Mouse (Mus musculus) brown adipose tissue, adult 24 weeks (tissue): ENCODE results near the gene Glt1d1. TPM values are rescaled to one million over a fixed set of nuclear protein-coding genes. Genes with fewer than 3 reads are reported as not detected.

Experiments used
- H3K27ac ChIP-seq: fragments of 200-500 bp; replicated peaks from 2 replicates; pipeline ENCODE4 v1.5.1; 2012; ENCODE audit warnings: low read depth, mild to moderate bottlenecking, low read length
- H3K4me1 ChIP-seq: fragments of 200-500 bp; 2 replicates; pipeline ENCODE4 v1.6.1; 2012; ENCODE audit warnings: low read length, mixed read lengths; ENCODE audit not compliant: control insufficient read depth, insufficient read depth, insufficient read length
- H3K4me3 ChIP-seq: fragments of 200-500 bp; 2 replicates; pipeline ENCODE4 v1.5.1; 2012; ENCODE audit warnings: low read depth, mild to moderate bottlenecking, low read length, moderate library complexity; ENCODE audit not compliant: insufficient read depth
- polyA plus RNA-seq: library from polyadenylated mRNA; stranded (reverse); fragments of >200 nt; gene quantifications from 2 replicates; pipeline ENCODE4 v1.2.4, GENCODE M21; 2012; ENCODE audit not compliant: missing spikeins, insufficient read depth, insufficient read length

Gene Glt1d1
- polyA plus RNA-seq, 1 experiment = not detected

DNA sequence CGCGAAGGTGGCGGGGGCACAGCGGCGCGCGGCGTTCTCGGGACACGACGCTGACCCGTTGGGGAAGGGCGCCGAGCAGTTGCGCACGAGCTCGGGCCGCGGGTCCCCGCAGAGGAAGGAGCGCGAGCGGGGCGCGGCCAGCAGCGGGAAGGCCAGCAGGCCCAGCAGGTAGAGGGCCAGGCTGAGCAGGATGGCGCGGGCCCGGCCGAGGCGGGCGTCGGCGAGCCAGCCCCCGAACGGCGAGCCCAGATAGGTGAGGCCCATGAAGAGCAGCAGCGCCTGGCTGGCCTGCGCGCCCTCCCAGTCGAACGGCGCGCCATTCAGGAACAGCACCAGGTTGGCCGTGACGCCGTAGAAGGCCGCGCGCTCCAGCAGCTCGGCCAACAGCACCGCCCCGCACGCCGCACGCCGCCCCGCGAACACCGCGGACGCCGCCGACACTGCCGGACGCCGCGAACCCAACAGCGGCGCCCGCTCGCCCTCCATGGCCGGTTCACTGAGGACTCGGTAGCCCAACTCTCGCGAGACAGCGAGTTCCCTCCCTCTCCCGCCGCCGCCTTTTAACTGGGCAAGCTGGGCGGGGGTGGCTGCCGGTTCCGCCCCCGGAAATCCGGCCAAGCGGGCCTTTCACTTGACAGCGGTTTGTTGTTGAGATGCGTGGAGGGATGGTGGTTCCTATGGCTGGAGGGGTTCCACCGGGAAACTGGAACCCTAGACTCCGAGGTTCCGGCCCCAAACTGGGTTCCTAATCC lies 15.0 kb upstream of the Glt1d1 start:
- Histone ChIP-seq H3K4me3 (peak overlapping the region; percentile 78), H3K27ac (peak overlapping the region; percentile 67), H3K4me1 (peaks cover 20% of the 10 kb centered on the region)

DNA sequence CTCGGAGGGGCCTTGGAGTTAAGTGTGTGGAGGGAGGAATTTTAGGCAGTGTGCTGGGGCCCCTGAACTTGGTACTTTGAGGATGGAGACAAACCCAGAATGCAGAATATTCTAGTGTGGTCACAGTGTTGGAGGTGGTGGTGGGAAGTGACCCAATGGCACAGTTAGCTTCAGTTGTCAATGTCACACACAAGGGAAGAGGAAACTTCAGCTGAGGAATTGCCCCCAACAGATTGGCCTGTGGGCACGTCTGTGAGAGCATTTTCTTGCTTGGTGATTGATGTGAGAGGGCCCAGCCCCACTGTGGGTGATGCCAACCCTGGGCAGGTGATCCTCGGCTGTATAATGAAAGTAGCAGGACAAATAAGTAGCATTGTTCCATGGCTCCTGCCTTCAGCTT lies 13.2 kb upstream of the Glt1d1 start:
- Histone ChIP-seq H3K4me1 (peaks cover 15% of the 10 kb centered on the region), H3K27ac (no peak overlapping the region), H3K4me3 (no peak overlapping the region)

DNA sequence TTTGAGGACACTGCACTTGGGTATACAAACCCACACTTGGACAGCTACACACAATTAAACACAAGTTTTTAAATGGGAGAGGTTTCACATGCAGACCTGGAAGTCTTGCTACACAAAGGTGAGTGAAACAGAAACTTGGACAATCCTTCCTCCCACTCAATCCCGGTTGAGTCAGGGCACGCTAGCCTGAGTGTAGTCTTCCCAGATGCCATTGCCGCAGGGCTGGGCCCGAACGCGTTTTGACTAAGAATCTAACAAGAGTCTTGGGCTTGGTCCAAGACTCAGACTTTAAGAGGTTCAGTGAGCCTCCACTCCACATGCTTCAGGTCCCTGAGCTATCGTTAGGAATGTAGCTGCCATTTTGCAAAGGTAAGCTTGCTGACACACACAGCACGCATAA lies 11.7 kb upstream of the Glt1d1 start:
- no peak overlapping the region for H3K4me3 ChIP-seq
- H3K27ac ChIP-seq = no peak overlapping the region
- peaks cover 10% of the 10 kb centered on the region for H3K4me1 ChIP-seq

- Histone ChIP-seq H3K4me1 (peaks cover 3% of the 10 kb centered on the region; the same call in 1 of the 2 replicates), H3K27ac (no peak overlapping the region), H3K4me3 (no peak overlapping the region)
These were observed 11.0 kb upstream of the Glt1d1 start for GRCm38 (mm10) chr5:127621108-127621507.

GRCm38 (mm10) chr5:127624427-127625213 lies 7.4 kb upstream of the Glt1d1 start:
- Histone ChIP-seq H3K27ac (no peak overlapping the region), H3K4me3 (no peak overlapping the region), H3K4me1 (no peaks in the 10 kb centered on the region)

GRCm38 (mm10) chr5:127627242-127627641 lies 4.8 kb upstream of the Glt1d1 start:
- no peak overlapping the region for H3K4me3 ChIP-seq
- H3K4me1 ChIP-seq = no peaks in the 10 kb centered on the region
- no peak overlapping the region for H3K27ac ChIP-seq

GRCm38 (mm10) chr5:127631671-127632070 lies 391 bp upstream of the Glt1d1 start:
- Histone ChIP-seq H3K4me3 (no peak overlapping the region), H3K27ac (no peak overlapping the region), H3K4me1 (no peaks in the 10 kb centered on the region)

GRCm38 (mm10) chr5:127633188-127633587 lies 1.1 kb downstream of the Glt1d1 start:
- H3K4me3 ChIP-seq = no peak overlapping the region
- H3K27ac ChIP-seq = no peak overlapping the region
- no peaks in the 10 kb centered on the region for H3K4me1 ChIP-seq

DNA sequence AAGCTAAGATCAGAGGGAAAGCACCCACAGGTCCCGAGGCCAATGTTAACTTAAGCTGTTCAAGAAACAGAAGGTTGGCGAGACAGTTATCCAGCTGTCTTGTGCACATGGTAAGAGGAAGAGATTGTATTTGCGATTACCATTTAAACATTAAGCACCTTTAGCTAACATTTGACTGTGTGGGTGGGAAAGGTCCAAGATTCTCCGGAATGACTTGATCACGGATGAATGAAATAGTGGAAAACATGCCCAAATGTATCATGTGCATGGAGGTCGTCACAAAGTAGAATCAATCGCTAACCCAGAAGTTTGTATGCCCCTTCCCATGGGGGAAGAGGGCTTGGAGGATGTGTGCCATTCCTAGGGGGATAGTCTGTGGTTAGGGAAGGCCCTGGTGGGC lies 1.6 kb downstream of the Glt1d1 start:
- Histone ChIP-seq H3K4me1 (no peaks in the 10 kb centered on the region), H3K27ac (no peak overlapping the region), H3K4me3 (no peak overlapping the region)

- H3K4me1 ChIP-seq = no peaks in the 10 kb centered on the region
- H3K27ac ChIP-seq = no peak overlapping the region
- H3K4me3 ChIP-seq = no peak overlapping the region
These were observed 5.6 kb downstream of the Glt1d1 start for GRCm38 (mm10) chr5:127637622-127638021.

DNA sequence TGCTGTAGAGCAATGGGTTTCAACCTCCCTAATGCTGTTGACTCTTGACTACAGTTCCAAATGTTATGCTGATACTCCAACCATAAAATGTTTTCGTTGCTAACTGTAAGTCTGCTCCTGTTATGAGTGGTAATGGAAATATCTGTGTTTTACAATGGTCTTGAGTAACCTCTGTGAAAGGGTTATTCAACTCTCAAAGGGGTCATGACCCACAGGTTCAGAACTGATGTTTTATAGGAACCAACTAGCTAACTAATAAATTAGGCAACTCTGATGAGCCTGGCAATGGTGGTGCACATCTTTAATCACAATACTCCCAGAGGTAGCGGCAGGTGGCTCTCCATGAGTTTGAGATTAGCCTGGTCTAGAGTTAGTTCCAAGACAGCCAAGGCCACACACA lies 6.1 kb downstream of the Glt1d1 start:
- Histone ChIP-seq H3K4me1 (no peaks in the 10 kb centered on the region), H3K4me3 (no peak overlapping the region), H3K27ac (no peak overlapping the region)

GRCm38 (mm10) chr5:127639067-127639605 lies 7.1 kb downstream of the Glt1d1 start:
- H3K27ac ChIP-seq = no peak overlapping the region
- no peaks in the 10 kb centered on the region for H3K4me1 ChIP-seq
- no peak overlapping the region for H3K4me3 ChIP-seq

- Histone ChIP-seq H3K4me3 (no peak overlapping the region), H3K4me1 (no peaks in the 10 kb centered on the region), H3K27ac (no peak overlapping the region)
These were observed 7.6 kb downstream of the Glt1d1 start for GRCm38 (mm10) chr5:127639635-127640034.

- Histone ChIP-seq H3K4me3 (no peak overlapping the region), H3K4me1 (no peaks in the 10 kb centered on the region), H3K27ac (no peak overlapping the region)
These were observed 8.3 kb downstream of the Glt1d1 start for GRCm38 (mm10) chr5:127640359-127640758.

DNA sequence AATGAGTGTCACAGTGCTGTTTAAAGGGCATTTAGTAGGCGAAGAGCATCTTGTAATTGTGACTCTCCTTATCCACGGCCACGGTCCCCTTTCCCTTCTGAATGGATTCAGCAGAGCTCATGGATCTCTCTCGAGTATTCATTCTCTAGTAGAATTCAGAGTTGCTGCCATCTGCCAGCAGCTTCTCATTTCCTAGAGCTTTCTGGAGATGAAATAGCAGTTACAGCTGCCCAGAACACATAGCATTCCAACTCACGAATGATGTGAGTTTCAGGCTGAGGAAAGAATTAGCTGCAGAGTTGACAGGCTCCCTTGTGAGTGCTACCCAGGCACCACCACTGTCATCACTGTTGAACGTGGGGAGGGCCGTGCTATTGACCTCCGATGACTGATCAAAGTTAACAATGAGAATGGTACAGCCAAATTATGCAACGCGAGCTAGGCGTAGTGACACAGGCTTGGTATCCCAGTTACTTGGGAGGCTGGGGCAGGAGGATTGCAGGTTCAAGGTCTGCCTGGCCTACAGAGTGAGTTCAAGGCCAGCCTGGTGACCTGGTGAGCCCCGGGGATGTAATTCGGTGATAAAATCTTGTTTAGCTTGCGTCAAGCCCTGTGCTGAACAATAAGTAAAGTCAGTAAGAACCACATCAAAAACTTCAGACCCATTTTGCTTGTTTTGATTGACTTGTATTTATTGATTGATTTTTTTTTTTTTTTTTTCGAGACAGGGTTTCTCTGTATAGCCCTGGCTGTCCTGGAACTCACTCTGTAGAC lies 9.3 kb downstream of the Glt1d1 start:
- Histone ChIP-seq H3K4me3 (no peak overlapping the region), H3K27ac (no peak overlapping the region), H3K4me1 (no peaks in the 10 kb centered on the region)
